Mouse (Mus musculus): ENCODE results near the gene Itpk1. TPM values are rescaled to one million over a fixed set of nuclear protein-coding genes. Genes with fewer than 3 reads are reported as not detected.
"Not testable (repeated sequence)": the region's sequence is repeated elsewhere in the genome, so short reads cannot be mapped to it uniquely, and the experiment has no call there.

The Itpk1 gene
- polyA plus RNA-seq, 1 experiment: 64.9 TPM

- H3K27me3 ChIP-seq (ENCODE audit: control insufficient read depth, insufficient read depth, low read length): no peaks in the 10 kb centered on the region
- 81% methylated on average over 10 of the region's 10 CpGs for WGBS
- no peak for DNase-seq
- H3K27ac ChIP-seq (ENCODE audit: insufficient read depth, low read length): peak overlapping the region; percentile 28; the same call in 1 of the 2 replicates
- no peak for TF ChIP-seq CTCF (IDR thresholded peaks at IDR 0.05; ENCODE audit: borderline replicate concordance, insufficient read depth, low read depth, low read length)
- no peak for TF ChIP-seq POLR2A (IDR thresholded peaks at IDR 0.05; ENCODE audit: borderline replicate concordance, insufficient read depth, low read length)
- H3K4me1 ChIP-seq (ENCODE audit: control insufficient read depth, insufficient read depth, low read length): peaks cover 65% of the 10 kb centered on the region
- no peak overlapping the region for H3K4me3 ChIP-seq (replicated peaks; ENCODE audit: insufficient read depth, low read depth, low read length)
Measured at GRCm38 (mm10) chr12:102637235-102637634, 67.5 kb downstream of the Itpk1 start.

GRCm38 (mm10) chr12:102634436-102635050 lies 70.2 kb downstream of the Itpk1 start:
- 85% methylated on average over 19 of the region's 20 CpGs for WGBS
- no peak overlapping the region for H3K27ac ChIP-seq (ENCODE audit: insufficient read depth, low read length)
- no peak overlapping the region for H3K4me3 ChIP-seq (replicated peaks; ENCODE audit: insufficient read depth, low read depth, low read length)
- TF ChIP-seq CTCF (IDR thresholded peaks at IDR 0.05; ENCODE audit: borderline replicate concordance, insufficient read depth, low read depth, low read length): no peak
- no peak for TF ChIP-seq POLR2A (IDR thresholded peaks at IDR 0.05; ENCODE audit: borderline replicate concordance, insufficient read depth, low read length)
- DNase-seq: no peak
- no peaks in the 10 kb centered on the region for H3K27me3 ChIP-seq (ENCODE audit: control insufficient read depth, insufficient read depth, low read length)
- peaks cover 55% of the 10 kb centered on the region for H3K4me1 ChIP-seq (ENCODE audit: control insufficient read depth, insufficient read depth, low read length)

- DNase-seq: peak; percentile 70 to 80
- peaks cover 42% of the 10 kb centered on the region for H3K4me1 ChIP-seq (ENCODE audit: control insufficient read depth, insufficient read depth, low read length)
- no peaks in the 10 kb centered on the region for H3K27me3 ChIP-seq (ENCODE audit: control insufficient read depth, insufficient read depth, low read length)
- peak overlapping the region; percentile 1; the same call in 1 of the 2 replicates for H3K27ac ChIP-seq (ENCODE audit: insufficient read depth, low read length)
- H3K4me3 ChIP-seq (replicated peaks; ENCODE audit: insufficient read depth, low read depth, low read length): no peak overlapping the region
- 22% methylated on average over 4 of the region's 4 CpGs for WGBS
- no peak for TF ChIP-seq CTCF (IDR thresholded peaks at IDR 0.05; ENCODE audit: borderline replicate concordance, insufficient read depth, low read depth, low read length)
- TF ChIP-seq POLR2A (IDR thresholded peaks at IDR 0.05; ENCODE audit: borderline replicate concordance, insufficient read depth, low read length): no peak
Measured at GRCm38 (mm10) chr12:102633083-102633501, 71.6 kb downstream of the Itpk1 start.

- WGBS: 38% methylated on average over 8 of the region's 8 CpGs
- H3K4me1 ChIP-seq (ENCODE audit: control insufficient read depth, insufficient read depth, low read length): peaks cover 31% of the 10 kb centered on the region
- no peak for TF ChIP-seq POLR2A (IDR thresholded peaks at IDR 0.05; ENCODE audit: borderline replicate concordance, insufficient read depth, low read length)
- TF ChIP-seq CTCF (IDR thresholded peaks at IDR 0.05; ENCODE audit: borderline replicate concordance, insufficient read depth, low read depth, low read length): no peak
- no peaks in the 10 kb centered on the region for H3K27me3 ChIP-seq (ENCODE audit: control insufficient read depth, insufficient read depth, low read length)
- H3K4me3 ChIP-seq (replicated peaks; ENCODE audit: insufficient read depth, low read depth, low read length): no peak overlapping the region
- H3K27ac ChIP-seq (ENCODE audit: insufficient read depth, low read length): no peak overlapping the region
- no peak for DNase-seq
Measured at GRCm38 (mm10) chr12:102631690-102632089, 73.0 kb downstream of the Itpk1 start.

GRCm38 (mm10) chr12:102630471-102630870 lies 74.3 kb downstream of the Itpk1 start:
- not testable (repeated sequence) for H3K27ac ChIP-seq (ENCODE audit: insufficient read depth, low read length); H3K4me3 ChIP-seq (replicated peaks; ENCODE audit: insufficient read depth, low read depth, low read length); H3K27me3 ChIP-seq (ENCODE audit: control insufficient read depth, insufficient read depth, low read length); DNase-seq
- 97% methylated on average over 9 of the region's 9 CpGs for WGBS
- H3K4me1 ChIP-seq (ENCODE audit: control insufficient read depth, insufficient read depth, low read length): peaks cover 36% of the 10 kb centered on the region

- no peaks in the 10 kb centered on the region for H3K27me3 ChIP-seq (ENCODE audit: control insufficient read depth, insufficient read depth, low read length)
- WGBS: 74% methylated on average over 9 of the region's 9 CpGs
- TF ChIP-seq CTCF (IDR thresholded peaks at IDR 0.05; ENCODE audit: borderline replicate concordance, insufficient read depth, low read depth, low read length) (no peak), POLR2A (IDR thresholded peaks at IDR 0.05; ENCODE audit: borderline replicate concordance, insufficient read depth, low read length) (no peak)
Measured at GRCm38 (mm10) chr12:102628221-102628620, 76.5 kb downstream of the Itpk1 start.

GRCm38 (mm10) chr12:102627545-102627944 lies 77.2 kb downstream of the Itpk1 start:
- WGBS: 94% methylated on average over 5 of the region's 5 CpGs
- H3K27me3 ChIP-seq (ENCODE audit: control insufficient read depth, insufficient read depth, low read length): no peaks in the 10 kb centered on the region
- DNase-seq: no peak
- no peak for TF ChIP-seq CTCF (IDR thresholded peaks at IDR 0.05; ENCODE audit: borderline replicate concordance, insufficient read depth, low read depth, low read length)
- no peak for TF ChIP-seq POLR2A (IDR thresholded peaks at IDR 0.05; ENCODE audit: borderline replicate concordance, insufficient read depth, low read length)
- no peak overlapping the region for H3K27ac ChIP-seq (ENCODE audit: insufficient read depth, low read length)
- H3K4me3 ChIP-seq (replicated peaks; ENCODE audit: insufficient read depth, low read depth, low read length): no peak overlapping the region
- H3K4me1 ChIP-seq (ENCODE audit: control insufficient read depth, insufficient read depth, low read length): peaks cover 45% of the 10 kb centered on the region

More at GRCm38 (mm10) chr12:102628221-102628620, 76.5 kb downstream of the Itpk1 start:
- Histone ChIP-seq H3K27ac (ENCODE audit: insufficient read depth, low read length) (no peak overlapping the region), H3K4me3 (replicated peaks; ENCODE audit: insufficient read depth, low read depth, low read length) (no peak overlapping the region), H3K4me1 (ENCODE audit: control insufficient read depth, insufficient read depth, low read length) (peaks cover 44% of the 10 kb centered on the region)
- DNase-seq: no peak

- no peak for DNase-seq
- no peak for TF ChIP-seq CTCF (IDR thresholded peaks at IDR 0.05; ENCODE audit: borderline replicate concordance, insufficient read depth, low read depth, low read length)
- TF ChIP-seq POLR2A (IDR thresholded peaks at IDR 0.05; ENCODE audit: borderline replicate concordance, insufficient read depth, low read length): no peak
- Histone ChIP-seq H3K27me3 (ENCODE audit: control insufficient read depth, insufficient read depth, low read length) (no peaks in the 10 kb centered on the region), H3K4me1 (ENCODE audit: control insufficient read depth, insufficient read depth, low read length) (peaks cover 38% of the 10 kb centered on the region), H3K4me3 (replicated peaks; ENCODE audit: insufficient read depth, low read depth, low read length) (no peak overlapping the region), H3K27ac (ENCODE audit: insufficient read depth, low read length) (no peak overlapping the region)
- 74% methylated on average over 7 of the region's 7 CpGs for WGBS
Measured at GRCm38 (mm10) chr12:102626841-102627240, 77.9 kb downstream of the Itpk1 start.

Measured in cerebellum, adult 2 months (tissue).